Mouse (Mus musculus) cerebellum, adult 11 months (tissue): ENCODE results near the gene Hnrnpc.
"Not testable (repeated sequence)": the region's sequence is repeated elsewhere in the genome, so short reads cannot be mapped to it uniquely, and the experiment has no call there.

Experiments used
- DNase-seq: peaks from one replicate; pipeline ENCODE4 v3.0.0; 2022

The Hnrnpc gene

DNA sequence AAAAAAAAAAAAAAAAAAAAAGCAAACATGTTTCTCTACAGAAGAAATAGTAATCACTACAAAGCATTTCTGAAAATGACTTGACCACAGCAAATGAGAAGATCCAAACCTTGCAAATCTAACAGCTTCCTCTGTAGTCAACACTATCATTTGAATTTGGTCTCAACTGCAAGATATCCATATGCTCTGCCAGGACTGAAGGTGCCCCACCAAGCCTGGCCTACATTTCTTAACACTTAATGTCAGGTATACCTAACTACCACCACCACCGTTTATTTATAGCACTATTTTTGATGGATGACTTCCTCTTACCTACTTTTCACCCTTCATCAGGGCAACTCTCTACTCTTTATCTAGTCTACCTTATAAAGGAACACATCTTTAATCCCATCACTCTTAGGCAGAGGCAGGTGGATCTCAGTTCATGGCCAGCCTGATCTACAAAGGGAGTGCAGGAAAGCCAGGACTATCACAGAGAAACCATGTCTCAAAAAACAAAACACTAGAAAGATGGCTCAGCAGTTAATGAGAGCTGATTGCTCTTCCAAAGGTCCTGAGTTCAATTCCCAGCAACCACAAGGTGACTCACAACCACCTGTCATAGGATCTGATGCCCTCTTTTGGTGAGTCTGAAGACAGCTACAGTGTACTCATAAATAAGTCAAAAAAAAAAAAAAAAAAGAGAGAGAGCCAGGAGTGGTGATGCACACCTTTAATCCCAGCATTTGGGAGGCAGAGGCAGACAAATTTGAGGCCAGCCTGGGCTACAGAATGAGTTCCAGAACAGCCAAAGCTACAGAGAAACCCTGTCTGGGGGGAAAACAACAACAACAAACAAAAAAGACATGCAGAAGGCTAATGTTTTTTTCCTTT, 2.3 kb downstream of the Hnrnpc start:
- DNase-seq = no peak

DNA sequence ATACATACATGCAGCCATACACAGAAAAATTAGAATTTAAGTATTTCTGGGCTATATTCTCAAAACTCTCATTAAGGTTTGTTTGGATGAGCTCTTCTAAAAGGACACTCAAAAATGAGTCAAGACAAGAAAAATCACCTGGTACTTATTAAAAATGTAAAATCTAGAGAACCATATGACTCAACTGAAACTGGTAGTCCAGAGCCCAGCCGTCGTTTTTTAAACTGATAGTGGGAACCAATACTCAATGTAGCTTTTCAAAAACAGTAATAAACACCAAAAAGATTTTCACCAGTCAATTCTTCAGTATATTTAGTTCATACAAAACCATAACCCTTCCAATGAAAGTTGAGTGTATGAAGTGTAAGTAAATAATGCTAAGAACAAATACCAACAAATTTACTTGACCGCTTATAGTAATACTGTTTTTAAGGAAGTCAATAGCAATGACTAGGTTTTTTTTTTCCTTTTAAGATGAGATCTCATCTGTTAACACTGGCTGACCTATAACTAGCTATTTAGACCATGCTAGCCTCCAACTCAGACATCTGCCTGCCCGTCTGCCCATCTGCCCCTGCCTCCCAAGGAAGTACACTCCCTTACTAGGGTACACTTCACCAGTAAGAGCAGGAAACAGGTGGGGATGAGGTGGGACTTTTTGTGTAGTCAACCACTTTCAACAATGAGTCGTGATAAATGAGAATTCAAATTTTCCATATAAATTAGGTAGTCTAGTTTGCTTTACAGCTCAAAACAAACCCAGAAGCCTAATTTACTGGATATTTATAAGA, 3.5 kb downstream of the Hnrnpc start:
- no peak for DNase-seq

DNA sequence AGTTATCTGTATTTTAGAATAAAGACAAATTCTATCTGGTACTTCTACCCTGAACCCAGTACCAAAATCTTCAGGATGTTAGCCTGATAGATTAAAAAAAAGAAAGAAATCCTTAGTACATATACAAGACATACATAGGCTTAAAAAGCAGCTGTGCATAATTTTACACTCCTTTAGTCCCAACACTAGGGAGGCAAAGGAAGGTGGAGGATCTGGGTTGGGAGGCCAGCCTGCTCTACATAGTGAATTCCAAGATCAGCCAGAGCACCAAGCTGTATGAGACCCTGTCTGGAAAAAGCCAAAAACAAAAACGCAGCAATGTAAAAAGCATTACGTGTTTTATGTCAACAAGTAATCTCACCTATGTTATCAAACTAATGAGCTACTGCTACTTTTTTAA, 4.3 kb downstream of the Hnrnpc start:
- DNase-seq = no peak

DNA sequence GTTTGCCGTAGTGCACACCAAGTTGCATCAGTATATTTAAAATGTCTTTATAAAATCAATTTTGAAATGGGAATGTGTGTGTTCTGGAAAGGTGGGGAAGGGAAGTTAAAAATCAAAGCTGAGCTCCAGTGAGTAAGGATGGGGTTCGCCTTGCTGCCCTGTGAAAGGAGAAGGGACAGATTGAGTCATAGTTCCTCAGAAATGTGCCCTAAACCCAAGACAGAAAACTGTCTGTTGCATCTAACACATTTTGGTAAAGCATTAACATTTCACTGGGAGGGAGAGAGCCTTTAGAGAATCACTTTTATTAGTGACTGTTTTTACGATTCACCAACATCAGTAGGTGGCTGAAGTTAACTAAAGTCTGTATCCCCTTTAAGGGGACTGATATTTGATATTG, 5.4 kb downstream of the Hnrnpc start:
- DNase-seq = not testable (repeated sequence)

DNA sequence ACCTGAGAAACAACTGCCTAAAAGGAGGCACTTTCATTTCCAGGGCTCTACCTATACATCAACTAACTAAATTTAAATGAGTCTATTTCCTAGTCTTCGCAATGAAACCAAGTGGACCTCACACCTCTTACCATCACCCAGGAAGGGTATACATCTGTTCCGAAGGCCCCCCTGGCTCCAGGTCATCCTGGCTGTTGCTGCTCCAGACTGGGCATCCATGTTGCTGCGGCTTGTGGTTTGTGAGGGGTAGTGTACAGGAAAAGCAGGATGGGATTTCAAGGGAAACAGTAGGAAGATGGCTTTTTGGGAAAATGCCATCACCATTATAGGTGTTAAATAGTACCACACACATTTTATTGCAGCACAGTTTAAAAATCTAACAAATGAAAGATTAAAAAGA, 6.6 kb downstream of the Hnrnpc start:
- not testable (repeated sequence) for DNase-seq

DNA sequence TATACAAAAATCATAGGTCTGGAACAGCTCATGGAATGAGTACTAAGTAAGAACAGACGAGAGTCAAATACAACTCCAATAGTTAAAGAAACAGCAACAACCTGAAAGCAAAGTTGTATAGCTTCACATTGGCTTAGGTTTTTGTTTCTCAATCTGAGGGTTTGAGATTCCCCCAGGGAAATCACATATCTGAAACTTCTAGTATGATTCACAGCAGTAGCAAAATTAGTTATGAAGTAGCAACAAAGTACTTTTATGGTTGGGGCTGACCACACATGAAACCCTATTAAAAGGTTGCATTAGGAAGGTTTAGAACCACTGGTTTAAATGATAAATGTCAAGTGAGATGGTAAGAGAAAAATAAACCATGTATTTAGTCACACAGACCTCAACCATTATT, 9.3 kb downstream of the Hnrnpc start:
- DNase-seq = no peak

DNA sequence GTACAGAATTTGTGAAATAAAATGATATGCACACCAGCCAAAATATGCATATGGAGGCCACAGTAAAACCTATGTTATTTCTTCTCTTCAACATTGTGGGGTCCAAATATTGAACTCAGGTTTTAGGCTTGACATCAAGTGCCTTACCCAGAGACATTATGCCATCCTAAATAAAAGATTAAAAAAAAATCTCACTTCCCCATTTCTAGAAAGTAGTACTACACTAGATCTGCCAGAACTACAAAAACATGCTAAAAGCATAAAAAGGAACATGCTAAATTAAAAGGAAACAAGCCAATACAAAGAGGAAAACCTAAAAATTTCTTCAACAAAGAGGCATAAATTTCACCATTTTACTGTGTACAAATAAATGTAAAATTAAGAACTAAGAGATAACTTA, 20.7 kb downstream of the Hnrnpc start:
- no peak for DNase-seq

DNA sequence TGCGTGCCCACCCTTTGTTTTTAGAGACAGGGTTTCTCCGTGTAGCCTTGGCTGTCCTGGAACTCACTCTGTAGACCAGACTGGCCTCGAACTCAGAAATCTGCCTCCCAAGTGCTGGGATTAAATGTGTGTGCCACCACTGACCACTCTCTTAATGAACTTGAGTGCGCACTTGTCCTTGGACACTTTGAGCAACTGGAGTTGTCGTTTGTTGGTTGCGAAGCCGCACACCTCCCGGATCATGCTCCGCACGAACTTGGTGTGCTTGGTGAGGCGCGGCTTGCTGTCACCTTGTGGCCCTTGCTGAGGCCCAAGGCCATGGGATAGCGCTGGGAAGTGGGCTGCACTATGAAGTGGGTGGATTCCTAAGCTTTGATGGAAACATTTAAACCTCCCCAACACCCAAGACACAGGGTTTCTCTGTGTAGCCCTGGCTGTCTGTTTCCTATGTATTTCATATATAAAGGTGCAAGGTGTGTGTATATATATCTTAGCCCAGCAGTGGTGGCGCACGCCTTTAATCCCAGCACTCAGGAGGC, 32.2 kb downstream of the Hnrnpc start:
- DNase-seq = no peak

DNA sequence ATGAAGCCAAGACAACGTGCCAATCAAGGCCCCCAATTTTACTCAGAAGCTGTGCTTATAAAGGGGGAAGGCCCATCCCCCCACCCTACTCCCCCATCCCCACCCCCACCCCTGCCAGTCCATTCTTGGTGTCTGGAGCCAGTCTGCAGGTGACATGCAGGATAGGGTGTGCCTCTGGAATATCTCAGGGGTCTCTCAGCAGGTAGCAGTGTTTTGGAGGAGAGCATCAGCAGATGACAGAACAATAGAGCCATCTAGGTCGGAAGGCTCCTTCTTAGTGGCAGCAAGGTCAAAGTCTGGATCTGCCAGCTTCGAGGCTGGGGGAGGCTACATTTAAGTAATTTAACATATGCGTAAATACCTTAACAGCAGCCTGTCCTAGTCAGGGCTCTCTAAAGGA, 37.7 kb downstream of the Hnrnpc start:
- DNase-seq = no peak

DNA sequence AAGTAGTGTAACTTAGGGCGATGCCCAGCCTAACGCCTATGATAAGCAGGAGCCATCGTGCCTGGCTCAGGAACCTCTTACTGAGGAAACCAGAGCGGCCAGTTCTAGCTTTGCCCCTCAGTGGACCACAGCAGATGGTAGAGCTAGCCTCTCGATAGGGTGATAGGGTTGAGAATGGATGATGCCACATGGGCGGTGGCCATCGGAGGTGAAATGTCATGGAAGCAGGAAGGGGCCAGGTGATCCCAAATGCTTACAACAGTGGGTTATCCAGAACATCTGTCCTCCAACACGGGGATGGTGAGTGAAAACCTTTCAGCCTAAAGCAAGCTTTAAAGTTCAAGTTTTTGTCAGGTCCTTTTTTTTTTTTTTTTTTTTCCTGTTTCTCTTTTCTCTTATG, 42.0 kb downstream of the Hnrnpc start:
- DNase-seq = peak; percentile 42

DNA sequence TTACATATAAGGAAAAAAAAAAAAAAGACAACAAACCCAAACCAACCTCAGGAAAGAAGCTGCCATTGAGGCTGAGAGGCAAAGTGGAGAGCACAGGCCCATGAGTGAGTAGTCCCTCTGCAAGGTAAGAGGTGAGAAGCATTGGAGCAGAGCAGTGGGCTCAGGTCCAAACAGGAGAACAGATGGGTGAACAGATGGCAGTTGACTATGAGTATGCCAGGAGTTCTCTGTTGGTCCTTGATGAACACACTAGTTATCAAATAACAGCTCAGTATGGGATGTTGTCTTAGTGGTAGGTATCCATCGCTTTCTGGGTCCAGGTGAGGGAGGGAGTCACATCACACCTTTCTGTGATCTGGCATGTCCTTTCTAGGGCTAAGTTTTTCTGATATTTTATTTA, 43.0 kb downstream of the Hnrnpc start:
- peak; percentile 95 for DNase-seq

DNA sequence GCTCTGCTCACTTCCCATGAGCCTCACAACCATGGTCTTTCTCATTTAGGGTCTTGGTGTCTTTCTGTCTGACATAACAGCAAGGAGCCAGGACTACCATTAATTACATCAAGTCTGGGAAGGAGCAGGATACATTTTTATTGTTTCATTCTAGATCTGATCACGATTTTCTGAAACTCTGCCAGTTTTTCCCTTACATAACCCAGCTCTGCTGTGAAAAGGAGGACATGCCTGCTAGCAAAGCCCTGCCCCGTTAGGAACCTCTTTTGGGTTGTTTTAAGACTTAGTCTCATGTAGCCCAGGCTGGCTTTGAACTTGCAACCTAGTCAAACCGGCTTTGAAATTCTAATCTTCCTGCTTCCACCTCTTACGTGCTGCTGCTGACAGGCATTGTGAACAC, 43.8 kb downstream of the Hnrnpc start:
- DNase-seq = peak; percentile 53

DNA sequence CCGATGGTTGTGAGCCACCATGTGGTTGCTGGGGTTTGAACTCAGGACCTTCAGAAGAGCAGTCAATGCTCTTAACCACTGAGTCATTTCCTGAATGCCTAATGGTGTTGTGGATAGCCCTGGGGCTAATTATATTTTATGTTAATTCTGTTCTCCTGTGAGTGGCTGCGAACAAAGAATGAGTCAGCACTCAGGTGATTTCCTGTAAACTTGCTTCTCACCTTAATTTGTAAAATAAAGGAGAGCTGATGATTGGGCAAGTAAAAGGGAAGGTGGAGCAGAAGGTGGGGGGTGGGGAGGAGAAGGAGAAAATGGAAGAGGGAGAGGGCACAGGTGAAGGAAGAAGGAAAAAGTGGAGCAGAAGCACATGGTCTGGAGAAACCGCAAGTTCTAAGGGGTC, 51.1 kb downstream of the Hnrnpc start:
- DNase-seq = not testable (repeated sequence)

DNA sequence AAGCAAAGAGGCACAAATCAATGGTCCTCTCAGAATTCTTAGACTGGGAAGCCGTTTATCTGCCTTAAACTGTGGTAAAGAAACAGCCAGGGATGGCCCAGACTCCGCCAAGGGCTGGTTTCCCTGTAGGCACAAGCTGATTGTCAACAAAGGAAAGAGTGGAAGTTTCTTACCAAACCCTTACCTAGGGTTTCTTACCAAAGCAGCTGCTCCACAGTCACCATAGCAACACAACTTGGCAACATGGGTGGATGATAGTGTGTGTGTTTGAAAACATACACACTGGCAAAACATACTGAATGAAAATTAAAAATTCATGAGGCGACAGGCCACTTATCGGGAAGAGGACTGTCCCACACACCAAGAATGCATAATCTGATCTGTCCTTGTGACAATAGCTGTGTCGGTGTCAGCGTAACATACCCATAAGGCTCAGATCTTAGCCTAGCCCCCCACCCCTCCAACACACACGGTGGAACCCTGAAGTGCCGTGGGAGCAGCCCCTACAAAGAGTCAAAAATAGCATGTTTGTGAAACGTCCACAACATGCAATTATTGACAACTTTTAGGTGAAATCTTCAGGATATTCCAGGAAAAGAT, 57.8 kb downstream of the Hnrnpc start:
- no peak for DNase-seq

DNA sequence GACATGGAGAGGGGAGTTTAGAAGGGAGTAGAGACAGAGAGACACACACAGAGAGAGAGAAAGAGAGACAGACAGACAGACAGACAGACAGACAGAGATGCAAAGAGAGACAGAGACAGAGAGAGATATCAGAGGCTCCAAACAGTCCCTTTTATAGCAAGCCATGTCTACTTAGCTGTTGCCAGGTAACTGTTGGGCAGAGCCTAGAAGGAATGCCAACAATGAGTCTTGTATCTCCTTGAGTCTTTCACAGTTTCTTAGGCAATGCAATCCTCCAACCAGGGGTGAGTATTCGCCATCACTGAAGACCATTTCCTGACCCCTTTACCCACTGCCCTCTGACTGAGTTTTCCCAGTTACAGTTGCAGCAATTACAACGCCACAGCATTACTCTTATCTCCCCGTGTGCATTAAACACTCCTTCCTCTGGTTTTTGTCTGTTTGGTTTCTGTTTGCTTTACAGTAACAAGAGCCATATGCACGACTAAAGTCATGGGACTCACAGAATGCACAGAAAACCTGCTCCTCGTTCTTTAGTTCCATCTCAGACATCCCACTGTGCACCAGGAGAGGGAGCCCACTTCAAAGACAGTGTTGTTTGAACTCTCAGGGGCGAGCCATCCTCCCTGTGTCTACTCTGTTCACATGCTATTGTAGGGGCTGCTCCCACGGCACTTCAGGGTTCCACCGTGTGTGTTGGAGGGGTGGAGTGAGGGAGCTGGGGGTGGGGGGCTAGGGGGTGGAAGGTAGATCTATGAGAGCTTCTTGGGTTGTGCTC, 58.7 kb downstream of the Hnrnpc start:
- DNase-seq = peak; percentile 45

DNA sequence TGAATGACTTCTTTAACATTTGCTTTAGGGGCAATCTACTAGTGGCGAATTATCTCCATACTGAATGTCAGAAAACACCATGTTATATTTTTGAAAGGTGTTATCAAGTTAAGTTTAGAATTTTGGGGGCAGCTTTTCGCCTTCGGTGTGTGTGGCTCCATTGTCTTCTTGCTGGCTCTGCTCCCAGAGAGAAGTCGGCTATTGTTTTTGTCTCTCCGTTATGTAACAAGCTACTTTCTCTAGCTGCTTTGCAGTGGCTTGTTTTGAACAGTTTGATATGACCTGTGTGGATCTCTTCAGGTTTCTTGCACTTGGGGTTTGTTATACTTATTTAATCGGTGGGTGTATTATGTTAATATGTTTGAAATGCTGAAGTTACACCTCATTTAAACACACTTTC, 60.4 kb downstream of the Hnrnpc start:
- DNase-seq = no peak

DNA sequence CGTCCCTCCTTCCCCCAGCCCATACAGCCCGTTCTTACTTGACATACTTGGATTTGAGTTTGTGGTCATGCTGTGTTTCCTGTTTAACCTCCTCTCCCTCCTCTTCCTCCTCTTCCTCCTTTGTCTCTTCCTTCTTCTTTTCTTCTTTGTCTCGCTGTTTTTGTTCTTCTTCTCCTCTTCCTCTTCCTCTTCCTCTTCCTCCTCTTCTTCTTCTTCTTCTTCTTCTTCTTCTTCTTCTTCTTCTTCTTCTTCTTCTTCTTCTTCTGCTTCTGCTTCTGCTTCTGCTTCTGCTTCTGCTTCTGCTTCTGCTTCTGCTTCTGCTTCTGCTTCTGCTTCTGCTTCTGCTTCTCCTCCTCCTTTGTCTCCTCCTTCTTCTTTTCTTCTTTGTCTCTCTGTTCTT, 61.5 kb downstream of the Hnrnpc start, which contains the start of gene Olfr221:
Olfr221 (minus strand) TSS at position 101 of the 400 bp plus-strand sequence.
- DNase-seq = not testable (repeated sequence)

DNA sequence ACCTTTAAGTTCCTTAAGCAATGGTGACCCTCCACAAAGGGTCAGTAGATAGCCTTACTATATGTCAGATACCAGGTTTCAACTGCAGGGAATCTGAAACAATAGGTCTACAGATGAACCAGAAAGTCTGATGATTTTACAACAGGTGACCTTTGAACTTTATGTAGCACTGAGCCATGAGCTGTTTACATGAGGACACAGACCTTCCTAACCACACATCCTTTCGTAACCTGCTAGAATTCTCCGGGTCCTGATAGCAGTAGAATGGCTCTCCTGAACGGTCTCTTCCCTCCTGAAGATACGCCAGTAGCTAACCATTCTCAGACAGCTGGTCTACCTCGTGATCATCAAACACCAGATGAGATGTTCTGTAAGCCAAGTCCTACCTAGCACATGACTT, 64.5 kb downstream of the Hnrnpc start:
- DNase-seq = no peak

DNA sequence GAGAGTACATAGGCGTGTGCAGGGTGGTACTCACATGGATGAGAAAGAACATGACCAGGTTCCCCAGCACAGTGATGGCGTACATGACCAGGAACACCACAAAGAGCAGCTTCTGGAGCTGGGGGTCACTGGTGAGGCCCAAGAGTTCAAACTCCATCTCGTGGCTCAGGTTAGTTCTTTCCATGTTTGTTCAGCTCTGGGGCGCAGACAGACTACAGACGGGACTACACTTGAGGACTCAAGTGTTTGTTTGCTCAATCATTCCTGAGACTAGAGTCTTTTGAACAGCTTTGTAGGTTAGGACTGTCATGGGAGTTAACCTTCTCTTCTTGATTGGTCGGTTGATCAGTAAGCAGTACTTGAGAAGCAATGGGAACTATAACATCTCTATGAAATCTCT, 67.9 kb downstream of the Hnrnpc start:
- DNase-seq = no peak

DNA sequence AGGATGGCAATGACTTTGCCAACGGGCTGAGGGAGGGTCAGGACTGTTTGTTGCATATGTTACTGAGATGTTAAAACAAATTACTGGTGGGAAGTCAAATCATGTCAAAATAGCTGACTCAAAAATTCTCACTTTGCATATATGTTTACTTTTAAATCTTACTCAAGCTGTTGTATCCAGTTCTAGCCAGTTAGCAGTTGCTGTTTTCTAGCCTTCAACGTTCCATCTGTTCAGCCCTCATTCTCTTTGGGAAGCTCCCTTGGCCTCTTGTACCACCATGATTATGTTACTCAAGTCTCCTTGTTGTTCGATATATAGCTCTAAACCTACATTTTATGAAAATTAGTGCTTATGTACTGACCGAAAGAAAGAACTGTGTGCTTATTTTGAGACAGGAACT, 77.5 kb downstream of the Hnrnpc start:
- DNase-seq = no peak

DNA sequence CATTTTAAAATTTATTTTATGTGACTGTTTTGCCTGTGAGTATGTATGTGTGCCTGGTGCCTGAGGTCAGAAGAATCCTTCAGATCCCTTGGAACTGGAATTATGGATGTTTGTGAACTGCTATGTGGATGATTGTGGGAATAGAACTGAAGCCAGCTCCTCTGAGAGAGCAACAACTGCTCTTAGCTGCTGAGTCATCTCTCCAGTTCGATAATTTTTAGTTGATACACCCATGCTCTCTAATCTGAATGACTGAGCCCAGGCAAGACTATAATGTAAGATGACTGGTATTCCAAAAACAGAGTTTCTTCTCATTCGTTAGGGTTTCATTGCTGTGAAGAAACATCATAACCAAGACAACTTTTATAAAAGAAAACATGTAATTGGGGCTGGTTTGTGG, 79.7 kb downstream of the Hnrnpc start:
- DNase-seq = no peak
